Mouse (Mus musculus): Measurements from ENCODE around the gene Hist1h1b. TPM values are rescaled to one million over a fixed set of nuclear protein-coding genes. Genes with fewer than 3 reads are reported as not detected.
A peak's percentile ranks its signal among the peaks of the same experiment; 100 is the strongest.
"Not testable (repeated sequence)": the region's sequence is repeated elsewhere in the genome, so short reads cannot be mapped to it uniquely, and the experiment has no call there.

The Hist1h1b gene
- polyA plus RNA-seq, 1 experiment from 2014 or later = 15.4 TPM

DNA sequence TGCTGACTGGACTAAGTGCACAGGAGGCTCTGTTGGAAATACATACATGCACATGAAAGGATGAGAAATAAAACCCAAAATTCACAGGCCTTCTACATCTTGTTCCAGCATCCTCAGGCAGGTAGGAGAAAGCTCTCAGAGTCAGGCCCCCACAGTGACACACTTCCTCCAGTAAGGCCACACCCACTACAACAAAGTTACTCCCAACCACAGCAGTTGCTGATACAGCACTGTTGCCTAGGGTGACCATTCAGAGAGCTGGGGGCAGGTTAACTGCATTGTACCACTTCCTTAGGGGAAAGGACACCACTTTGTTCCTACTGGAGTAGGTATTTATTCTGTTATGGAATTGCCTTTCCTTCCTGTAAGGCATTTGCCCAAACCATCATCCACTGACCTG, 16.7 kb upstream of the Hist1h1b start:
- H3K27me3 ChIP-seq (ENCODE audit: control insufficient read depth, insufficient read depth, low read length); ATAC-seq (ENCODE audit: insufficient read depth, low FRiP score, low TSS enrichment); DNase-seq (ENCODE audit: low spot score); H3K9me3 ChIP-seq (ENCODE audit: control insufficient read depth, low read length); H3K9ac ChIP-seq (ENCODE audit: low read length); H3K36me3 ChIP-seq (ENCODE audit: control insufficient read depth, insufficient read depth, low read length); H3K27ac ChIP-seq (ENCODE audit: low read depth, low read length); H3K4me1 ChIP-seq (ENCODE audit: control insufficient read depth, insufficient read depth, low read length); H3K4me2 ChIP-seq (ENCODE audit: low read depth); H3K4me3 ChIP-seq (ENCODE audit: low read depth, low read length): not testable (repeated sequence)

GRCm38 (mm10) chr13:21795584-21795983, 15.2 kb upstream of the Hist1h1b start:
- H3K4me1 ChIP-seq (ENCODE audit: control insufficient read depth, insufficient read depth, low read length) = peaks cover 5% of the 10 kb centered on the region; the same call in 1 of the 2 replicates
- H3K4me3 ChIP-seq (ENCODE audit: low read depth, low read length) = no peak overlapping the region
- H3K27me3 ChIP-seq (ENCODE audit: control insufficient read depth, insufficient read depth, low read length) = no peaks in the 10 kb centered on the region
- no peak for ATAC-seq (ENCODE audit: insufficient read depth, low FRiP score, low TSS enrichment)
- DNase-seq (ENCODE audit: low spot score) = peak; percentile 4
- H3K4me2 ChIP-seq (ENCODE audit: low read depth) = no peak overlapping the region
- no peaks in the 10 kb centered on the region for H3K36me3 ChIP-seq (ENCODE audit: control insufficient read depth, insufficient read depth, low read length)
- WGBS = 93% methylated on average over 7 of the region's 7 CpGs
- no peak overlapping the region for H3K9ac ChIP-seq (ENCODE audit: low read length)
- H3K27ac ChIP-seq (ENCODE audit: low read depth, low read length) = no peak overlapping the region
- no peaks in the 10 kb centered on the region for H3K9me3 ChIP-seq (ENCODE audit: control insufficient read depth, low read length)

DNA sequence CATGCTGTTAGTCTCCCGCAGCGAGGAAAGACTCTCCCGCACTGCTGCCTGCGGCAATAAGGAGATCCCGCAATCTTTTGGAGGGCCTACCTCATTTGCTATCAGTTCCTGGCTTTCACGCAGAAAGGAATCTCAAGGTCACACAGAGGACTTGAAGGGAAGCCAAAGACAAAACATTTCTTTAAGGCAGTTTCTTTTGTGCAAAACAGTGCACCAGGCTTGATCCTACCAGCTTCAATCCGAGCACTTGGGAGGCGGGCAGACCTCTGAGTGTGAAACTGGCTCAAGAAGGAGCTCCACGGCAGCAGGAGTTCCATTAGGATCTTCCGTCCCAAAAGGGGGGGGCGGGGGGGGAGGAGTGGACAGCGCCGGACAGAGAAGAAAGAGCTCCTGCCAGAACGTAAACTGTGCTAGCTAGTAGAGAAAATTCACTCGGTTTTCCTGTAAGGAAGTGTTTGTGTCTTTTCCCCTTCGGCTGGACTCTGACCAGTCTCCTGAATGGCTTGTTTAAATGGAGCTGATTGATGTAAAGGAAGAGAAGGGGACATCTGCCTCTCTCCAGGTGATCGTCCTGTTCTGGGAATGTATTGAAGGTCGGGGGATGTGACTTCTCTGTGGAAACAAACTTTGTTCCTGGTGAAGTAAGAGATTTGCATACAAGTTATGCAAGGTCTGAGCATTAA, 10.3 kb upstream of the Hist1h1b start:
- H3K4me3 ChIP-seq (ENCODE audit: low read depth, low read length) = no peak overlapping the region
- no peaks in the 10 kb centered on the region for H3K36me3 ChIP-seq (ENCODE audit: control insufficient read depth, insufficient read depth, low read length)
- 5% methylated on average over 18 of the region's 18 CpGs for WGBS
- H3K4me1 ChIP-seq (ENCODE audit: control insufficient read depth, insufficient read depth, low read length) = peaks cover 9% of the 10 kb centered on the region; the same call in 1 of the 2 replicates
- H3K9ac ChIP-seq (ENCODE audit: low read length) = peak overlapping the region; percentile 11
- no peaks in the 10 kb centered on the region for H3K9me3 ChIP-seq (ENCODE audit: control insufficient read depth, low read length)
- ATAC-seq (ENCODE audit: insufficient read depth, low FRiP score, low TSS enrichment) = no peak
- H3K27me3 ChIP-seq (ENCODE audit: control insufficient read depth, insufficient read depth, low read length) = no peaks in the 10 kb centered on the region
- H3K27ac ChIP-seq (ENCODE audit: low read depth, low read length) = no peak overlapping the region
- DNase-seq (ENCODE audit: low spot score) = peak; percentile 19
- H3K4me2 ChIP-seq (ENCODE audit: low read depth) = peak overlapping the region; percentile 25

GRCm38 (mm10) chr13:21789925-21790324, 9.5 kb upstream of the Hist1h1b start:
- Histone ChIP-seq H3K4me2 (ENCODE audit: low read depth) (no peak overlapping the region), H3K4me3 (ENCODE audit: low read depth, low read length) (no peak overlapping the region), H3K4me1 (ENCODE audit: control insufficient read depth, insufficient read depth, low read length) (peaks cover 9% of the 10 kb centered on the region; the same call in 1 of the 2 replicates), H3K27me3 (ENCODE audit: control insufficient read depth, insufficient read depth, low read length) (no peaks in the 10 kb centered on the region), H3K27ac (ENCODE audit: low read depth, low read length) (no peak overlapping the region), H3K9ac (ENCODE audit: low read length) (no peak overlapping the region), H3K36me3 (ENCODE audit: control insufficient read depth, insufficient read depth, low read length) (no peaks in the 10 kb centered on the region), H3K9me3 (ENCODE audit: control insufficient read depth, low read length) (no peaks in the 10 kb centered on the region)
- no peak for ATAC-seq (ENCODE audit: insufficient read depth, low FRiP score, low TSS enrichment)
- 63% methylated on average over 6 of the region's 6 CpGs for WGBS
- no peak for DNase-seq (ENCODE audit: low spot score)

- peak overlapping the region; percentile 40 for H3K4me2 ChIP-seq (ENCODE audit: low read depth)
- H3K9me3 ChIP-seq (ENCODE audit: control insufficient read depth, low read length) = no peaks in the 10 kb centered on the region
- H3K36me3 ChIP-seq (ENCODE audit: control insufficient read depth, insufficient read depth, low read length) = no peaks in the 10 kb centered on the region
- 0 out of 2 replicates have a peak overlapping the region, but pooled peaks have one; percentile 10 for H3K4me3 ChIP-seq (ENCODE audit: low read depth, low read length)
- ATAC-seq (ENCODE audit: insufficient read depth, low FRiP score, low TSS enrichment) (peak; percentile 21), DNase-seq (ENCODE audit: low spot score) (peak; percentile 21)
- H3K27ac ChIP-seq (ENCODE audit: low read depth, low read length) = peak overlapping the region; percentile 78
- 16% methylated on average over 14 of the region's 21 CpGs for WGBS
- H3K27me3 ChIP-seq (ENCODE audit: control insufficient read depth, insufficient read depth, low read length) = no peaks in the 10 kb centered on the region
- H3K9ac ChIP-seq (ENCODE audit: low read length) = peak overlapping the region; percentile 54
- H3K4me1 ChIP-seq (ENCODE audit: control insufficient read depth, insufficient read depth, low read length) = peaks cover 18% of the 10 kb centered on the region; the same call in 1 of the 2 replicates
Measured at GRCm38 (mm10) chr13:21787760-21788593, 7.6 kb upstream of the Hist1h1b start.

DNA sequence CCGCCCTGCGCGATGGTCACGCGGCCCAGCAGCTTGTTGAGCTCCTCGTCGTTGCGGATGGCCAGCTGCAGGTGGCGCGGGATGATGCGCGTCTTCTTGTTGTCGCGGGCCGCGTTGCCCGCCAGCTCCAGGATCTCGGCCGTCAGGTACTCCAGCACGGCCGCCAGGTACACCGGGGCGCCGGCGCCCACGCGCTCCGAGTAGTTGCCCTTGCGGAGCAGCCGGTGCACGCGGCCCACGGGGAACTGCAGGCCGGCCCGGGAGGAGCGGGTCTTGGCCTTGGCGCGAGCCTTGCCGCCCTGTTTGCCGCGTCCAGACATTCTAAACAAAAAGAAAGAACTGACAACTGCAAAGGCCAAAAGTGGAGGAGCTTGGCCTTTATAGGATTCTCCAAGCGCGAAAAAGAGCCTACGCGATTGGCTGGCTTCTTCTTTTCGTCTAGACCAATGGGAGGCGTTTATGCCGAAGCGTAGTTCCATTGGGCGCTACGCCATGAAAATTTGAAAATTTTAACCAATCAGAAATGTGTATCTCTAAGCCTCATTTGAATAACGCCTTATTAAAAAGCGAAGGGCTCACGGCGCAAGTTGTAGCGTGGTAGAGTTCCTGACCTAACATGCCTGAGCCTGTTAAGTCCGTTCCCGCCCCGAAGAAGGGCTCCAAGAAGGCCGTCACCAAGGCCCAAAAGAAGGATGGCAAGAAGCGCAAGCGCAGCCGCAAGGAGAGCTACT, 6.6 kb upstream of the Hist1h1b start, which contains the start of the genes Hist1h2an and Hist1h2bp:
Gene Hist1h2an, minus strand, starts transcription at position 320 of the 731 bp plus-strand sequence.
Gene Hist1h2bp, plus strand, starts transcription at position 563 of the 731 bp plus-strand sequence.
- H3K4me1 ChIP-seq (ENCODE audit: control insufficient read depth, insufficient read depth, low read length) = peaks cover 18% of the 10 kb centered on the region; the same call in 1 of the 2 replicates
- H3K27ac ChIP-seq (ENCODE audit: low read depth, low read length) = peak within 1 kb of the TSS; percentile 81
- H3K27me3 ChIP-seq (ENCODE audit: control insufficient read depth, insufficient read depth, low read length); H3K36me3 ChIP-seq (ENCODE audit: control insufficient read depth, insufficient read depth, low read length); H3K9me3 ChIP-seq (ENCODE audit: control insufficient read depth, low read length): not testable (repeated sequence)
- DNase-seq (ENCODE audit: low spot score) = peak; percentile 87
- H3K4me2 ChIP-seq (ENCODE audit: low read depth) = peak within 1 kb of the TSS; percentile 43
- peak within 1 kb of the TSS; percentile 57 for H3K9ac ChIP-seq (ENCODE audit: low read length)
- H3K4me3 ChIP-seq (ENCODE audit: low read depth, low read length) = peak within 1 kb of the TSS; percentile 25
- peak; percentile 94 for ATAC-seq (ENCODE audit: insufficient read depth, low FRiP score, low TSS enrichment)
- 0% methylated on average over 36 of the region's 63 CpGs for WGBS

- peaks cover 18% of the 10 kb centered on the region; the same call in 1 of the 2 replicates for H3K4me1 ChIP-seq (ENCODE audit: control insufficient read depth, insufficient read depth, low read length)
- peak overlapping the region; percentile 43 for H3K4me2 ChIP-seq (ENCODE audit: low read depth)
- WGBS = 4% methylated on average over 8 of the region's 8 CpGs
Measured at GRCm38 (mm10) chr13:21786189-21786898, 5.9 kb upstream of the Hist1h1b start.

DNA sequence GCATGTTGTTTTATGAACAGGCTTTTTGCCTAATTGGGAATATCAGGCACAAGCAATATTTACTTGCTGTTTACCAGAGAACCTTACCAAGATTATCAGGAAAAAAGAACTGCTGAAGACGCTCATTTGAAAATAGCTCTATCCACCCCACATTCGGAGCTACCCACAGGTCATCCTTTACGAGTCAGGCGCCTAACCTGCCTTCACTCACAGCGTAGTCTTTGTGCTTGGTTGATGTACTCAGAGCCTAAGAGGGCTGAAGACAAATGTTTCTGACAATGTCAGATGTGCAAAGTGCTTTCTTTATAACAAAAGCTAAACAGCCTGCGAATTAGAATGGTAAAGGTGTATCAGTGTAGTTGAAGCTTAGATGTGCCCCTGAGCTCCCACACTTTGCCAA, 3.9 kb upstream of the Hist1h1b start:
- H3K4me3 ChIP-seq (ENCODE audit: low read depth, low read length) = no peak overlapping the region
- H3K4me1 ChIP-seq (ENCODE audit: control insufficient read depth, insufficient read depth, low read length) = peaks cover 13% of the 10 kb centered on the region; the same call in 1 of the 2 replicates
- peak overlapping the region; percentile 87 for H3K27ac ChIP-seq (ENCODE audit: low read depth, low read length)
- H3K4me2 ChIP-seq (ENCODE audit: low read depth) = peak overlapping the region; percentile 50
- H3K36me3 ChIP-seq (ENCODE audit: control insufficient read depth, insufficient read depth, low read length) = no peaks in the 10 kb centered on the region
- ATAC-seq (ENCODE audit: insufficient read depth, low FRiP score, low TSS enrichment) (no peak), DNase-seq (ENCODE audit: low spot score) (no peak)
- H3K9me3 ChIP-seq (ENCODE audit: control insufficient read depth, low read length) = no peaks in the 10 kb centered on the region
- peak overlapping the region; percentile 55 for H3K9ac ChIP-seq (ENCODE audit: low read length)
- WGBS = 16% methylated on average over 6 of the region's 6 CpGs
- no peaks in the 10 kb centered on the region for H3K27me3 ChIP-seq (ENCODE audit: control insufficient read depth, insufficient read depth, low read length)

More at GRCm38 (mm10) chr13:21786189-21786898, 5.9 kb upstream of the Hist1h1b start:
- Histone ChIP-seq H3K4me3 (ENCODE audit: low read depth, low read length) (peak overlapping the region; percentile 25), H3K36me3 (ENCODE audit: control insufficient read depth, insufficient read depth, low read length) (no peaks in the 10 kb centered on the region), H3K27me3 (ENCODE audit: control insufficient read depth, insufficient read depth, low read length) (no peaks in the 10 kb centered on the region), H3K9ac (ENCODE audit: low read length) (peak overlapping the region; percentile 57), H3K27ac (ENCODE audit: low read depth, low read length) (peak overlapping the region; percentile 81), H3K9me3 (ENCODE audit: control insufficient read depth, low read length) (no peaks in the 10 kb centered on the region)
- ATAC-seq (ENCODE audit: insufficient read depth, low FRiP score, low TSS enrichment) (no peak), DNase-seq (ENCODE audit: low spot score) (peak; percentile 42)

All from neural tube, embryonic 11.5 days (tissue).